Mouse (Mus musculus) stomach, postnatal 0 days (tissue): ENCODE measurements at regions not wholly inside any gene's neighbourhood (a gene's known extent, or its start where the extent isn't known, plus 50 kb on each side); places are given as distances from the start of the nearest gene placed in this dataset.

Source experiments
- ATAC-seq: fragments of 200-750 bp; cut with Nextera tagmentation; 2 replicates; pipeline ENCODE4 v1.8.0; 2017; ENCODE audit not compliant: low FRiP score, low TSS enrichment
- DNase-seq: peaks from one replicate; pipeline ENCODE4 v3.0.0-alpha.2; 2016; ENCODE audit warnings: low spot score
- H3K27ac ChIP-seq: fragments of 300-500 bp; sonication (generic); replicated peaks from 2 replicates; pipeline ENCODE4 v1.5.1; 2014; ENCODE audit warnings: mild to moderate bottlenecking, control low read depth
- H3K27me3 ChIP-seq: fragments of 300-500 bp; sonication (generic); 2 replicates; pipeline ENCODE4 v1.6.1; 2014; ENCODE audit warnings: low read length; ENCODE audit not compliant: control insufficient read depth, insufficient read depth
- H3K36me3 ChIP-seq: fragments of 300-500 bp; sonication (generic); 2 replicates; pipeline ENCODE4 v1.6.1; 2014; ENCODE audit warnings: low read length, mixed read lengths; ENCODE audit not compliant: control insufficient read depth, insufficient read depth
- H3K4me1 ChIP-seq: fragments of 300-500 bp; sonication (generic); replicated peaks from 2 replicates; pipeline ENCODE4 v1.6.1; 2014; ENCODE audit warnings: antibody characterized with exemption; ENCODE audit not compliant: control insufficient read depth, insufficient read depth
- H3K4me2 ChIP-seq: fragments of 300-500 bp; sonication (generic); replicated peaks from 2 replicates; pipeline ENCODE4 v1.6.1; 2014; ENCODE audit warnings: low read depth, mild to moderate bottlenecking, control low read depth, moderate library complexity
- H3K4me3 ChIP-seq: fragments of 300-500 bp; sonication (generic); 2 replicates; pipeline ENCODE4 v1.5.1; 2014; ENCODE audit warnings: low read depth, low read length, control low read depth
- H3K9ac ChIP-seq: fragments of 300-500 bp; sonication (generic); 2 replicates; pipeline ENCODE4 v1.6.1; 2014; ENCODE audit warnings: mild to moderate bottlenecking, low read length, control low read depth, mixed read lengths
- H3K9me3 ChIP-seq: fragments of 300-500 bp; sonication (generic); 2 replicates; pipeline ENCODE4 v1.6.1; 2016; ENCODE audit warnings: low read length; ENCODE audit not compliant: control insufficient read depth
- CTCF ChIP-seq: IDR thresholded peaks from 2 replicates; pipeline ENCODE4 v1.5.1; 2016; ENCODE audit warnings: antibody characterized with exemption, low read depth, mild to moderate bottlenecking, moderate library complexity
- EP300 ChIP-seq: optimal IDR thresholded peaks from 2 replicates; pipeline ENCODE3; 2016; ENCODE audit warnings: antibody characterized with exemption
- WGBS: fragments of 180-500 bp; shearing (Covaris S2); extraction: QIAGEN DNeasy Blood & Tissue Kit; methylation state at CpG from one replicate; pipeline ENCODE4 v1.1.7; 2014; 5-methylcytosine and 5-hydroxymethylcytosine counted together

DNA sequence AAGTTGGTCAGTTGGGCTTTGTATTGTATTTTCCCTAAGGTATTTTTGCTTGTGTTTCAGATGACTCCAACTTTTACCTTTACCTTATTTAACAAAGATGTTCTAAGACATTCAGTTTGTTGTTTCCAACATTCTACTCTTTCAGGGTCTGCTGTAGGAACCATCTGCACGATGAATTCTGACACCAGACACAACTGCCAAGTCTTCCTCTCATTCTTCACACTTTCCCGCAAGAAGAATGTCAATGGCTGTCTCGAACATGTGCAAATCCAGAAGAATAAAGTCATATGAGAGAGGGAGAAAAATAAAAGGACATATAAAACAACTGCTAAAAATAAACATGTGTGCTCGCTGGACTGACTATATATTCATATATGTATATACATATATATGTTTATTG lies 730.6 kb upstream of the B3galt2 start:
- no peak overlapping the region for H3K9ac ChIP-seq
- H3K4me1 ChIP-seq, result no peaks in the 10 kb centered on the region
- ATAC-seq (no peak), DNase-seq (no peak)
- no peak overlapping the region for H3K4me3 ChIP-seq
- H3K9me3 ChIP-seq, result no peaks in the 10 kb centered on the region
- WGBS, result 75% methylated on average over 4 of the region's 4 CpGs
- no peaks in the 10 kb centered on the region for H3K36me3 ChIP-seq
- no peaks in the 10 kb centered on the region for H3K27me3 ChIP-seq
- no peak for TF ChIP-seq CTCF
- no peak for TF ChIP-seq EP300
- no peak overlapping the region for H3K4me2 ChIP-seq
- no peak overlapping the region for H3K27ac ChIP-seq

DNA sequence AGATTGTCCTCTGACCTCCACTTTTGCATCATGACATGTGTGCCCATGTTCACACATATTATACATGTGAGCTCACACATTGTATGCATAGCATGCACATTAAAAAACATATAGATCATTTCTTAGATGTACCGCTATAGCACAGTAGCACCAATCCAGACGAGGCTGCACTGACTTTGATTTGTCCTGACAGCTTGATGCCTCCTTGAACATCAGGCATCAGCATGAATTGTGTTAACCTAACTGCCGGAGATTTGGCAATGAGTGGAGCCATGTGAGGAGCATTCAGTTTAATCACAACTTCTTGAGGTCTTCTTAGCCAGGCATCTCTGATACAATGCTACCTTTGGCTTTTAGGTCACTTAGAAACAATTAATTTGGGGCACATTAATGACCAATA lies 683.8 kb upstream of the B3galt2 start:
- H3K27ac ChIP-seq, result no peak overlapping the region
- no peaks in the 10 kb centered on the region for H3K4me1 ChIP-seq
- ATAC-seq, result no peak
- no peak overlapping the region for H3K4me3 ChIP-seq
- no peaks in the 10 kb centered on the region for H3K36me3 ChIP-seq
- no peaks in the 10 kb centered on the region for H3K27me3 ChIP-seq
- TF ChIP-seq CTCF, result no peak
- no peak for TF ChIP-seq EP300
- no peaks in the 10 kb centered on the region for H3K9me3 ChIP-seq
- H3K9ac ChIP-seq, result no peak overlapping the region
- no peak overlapping the region for H3K4me2 ChIP-seq
- no peak for DNase-seq
- WGBS, result 83% methylated on average over 3 of the region's 3 CpGs

DNA sequence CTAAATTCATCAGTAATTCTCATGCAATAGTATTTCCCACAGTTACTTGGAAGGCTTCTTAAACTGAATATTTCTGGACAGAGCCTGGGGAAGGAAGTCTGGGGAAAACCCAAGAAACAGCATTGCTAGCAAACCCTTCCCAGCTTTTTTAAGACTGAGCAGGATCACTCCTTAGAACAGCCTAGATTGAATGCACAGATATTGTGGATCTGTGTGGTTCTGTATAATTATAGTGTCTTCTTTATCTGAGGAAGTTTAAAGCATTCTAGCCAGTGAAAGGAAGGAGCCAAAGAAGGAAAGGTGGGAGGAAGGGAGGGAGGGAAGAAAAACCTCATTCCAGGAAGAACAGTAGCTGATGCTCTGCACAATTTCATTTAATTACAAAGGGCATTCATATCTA lies 669.0 kb upstream of the B3galt2 start:
- Histone ChIP-seq H3K4me2 (no peak overlapping the region), H3K9me3 (no peaks in the 10 kb centered on the region), H3K36me3 (no peaks in the 10 kb centered on the region), H3K4me3 (no peak overlapping the region), H3K9ac (no peak overlapping the region), H3K27ac (no peak overlapping the region), H3K4me1 (no peaks in the 10 kb centered on the region), H3K27me3 (no peaks in the 10 kb centered on the region)
- ATAC-seq (no peak), DNase-seq (no peak)
- TF ChIP-seq EP300 (no peak), CTCF (no peak)

DNA sequence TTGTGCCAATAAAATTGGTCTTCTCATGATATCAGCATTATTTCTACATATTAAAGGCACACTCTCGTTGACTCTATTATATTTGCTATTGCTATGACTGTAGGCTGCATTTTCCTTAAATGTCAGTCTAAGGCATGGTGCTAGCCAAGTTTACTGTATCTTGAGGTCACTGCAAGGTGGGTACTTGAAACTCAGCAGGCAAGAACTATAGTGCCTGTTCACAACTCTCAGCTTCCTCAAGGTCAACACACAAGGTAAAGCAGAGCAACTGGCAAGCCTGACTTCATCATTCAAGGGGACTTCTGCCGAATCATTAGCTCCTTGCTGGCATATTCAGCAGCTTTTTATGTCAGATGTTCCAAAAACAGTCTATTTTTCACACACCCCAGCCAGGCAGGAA lies 667.1 kb upstream of the B3galt2 start:
- TF ChIP-seq CTCF (no peak), EP300 (no peak)
- WGBS, result 73% methylated on average over 2 of the region's 2 CpGs

DNA sequence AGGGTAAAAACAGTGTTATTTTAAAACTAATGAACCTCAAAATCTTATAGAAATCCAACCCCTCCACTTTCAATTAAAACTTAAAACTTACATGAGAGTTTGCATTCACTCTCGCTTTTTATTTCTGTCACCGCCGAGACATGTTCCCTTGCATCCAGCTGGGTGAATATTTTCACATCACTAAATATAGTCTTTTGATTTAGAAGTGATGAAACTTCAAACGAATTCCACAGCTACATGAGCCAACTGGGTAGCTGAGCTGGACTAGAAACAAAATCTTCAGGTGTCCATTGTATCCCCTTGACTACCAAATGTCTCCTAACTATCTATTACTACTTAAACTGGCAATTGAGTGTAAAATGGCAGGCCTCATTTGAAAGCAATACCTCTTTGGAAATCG lies 657.5 kb upstream of the B3galt2 start:
- H3K9ac ChIP-seq, result no peak overlapping the region
- 80% methylated on average over 5 of the region's 5 CpGs for WGBS
- DNase-seq (no peak), ATAC-seq (no peak)
- H3K9me3 ChIP-seq, result no peaks in the 10 kb centered on the region
- H3K27me3 ChIP-seq, result no peaks in the 10 kb centered on the region
- TF ChIP-seq EP300 (no peak), CTCF (no peak)
- no peaks in the 10 kb centered on the region for H3K36me3 ChIP-seq
- H3K4me1 ChIP-seq, result no peaks in the 10 kb centered on the region
- no peak overlapping the region for H3K27ac ChIP-seq
- no peak overlapping the region for H3K4me2 ChIP-seq
- H3K4me3 ChIP-seq, result no peak overlapping the region

More for the DNA sequence above, 667.1 kb upstream of the B3galt2 start:
- Histone ChIP-seq H3K4me2 (no peak overlapping the region), H3K9ac (no peak overlapping the region), H3K27me3 (no peaks in the 10 kb centered on the region), H3K27ac (no peak overlapping the region), H3K4me1 (no peaks in the 10 kb centered on the region), H3K4me3 (no peak overlapping the region), H3K9me3 (no peaks in the 10 kb centered on the region), H3K36me3 (no peaks in the 10 kb centered on the region)
- DNase-seq, result no peak
- no peak for ATAC-seq

DNA sequence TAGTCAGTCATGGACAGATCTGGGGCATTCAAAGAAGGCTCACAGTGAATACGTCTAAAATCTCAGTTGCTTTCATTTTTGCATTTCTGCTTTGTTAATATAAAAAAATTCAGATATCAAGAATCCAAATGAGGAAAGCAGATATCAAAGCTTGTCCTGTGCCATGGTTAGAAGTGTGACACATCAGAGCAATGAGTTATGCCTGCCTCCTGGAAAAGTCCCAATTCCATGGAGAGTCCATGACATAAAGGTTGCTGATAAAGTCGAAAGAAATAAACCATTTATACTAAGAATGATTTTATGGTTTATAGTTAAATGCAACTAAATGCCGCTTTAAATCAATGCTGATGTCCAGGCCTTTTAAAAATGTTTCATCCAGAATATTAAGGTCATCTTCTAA lies 656.8 kb upstream of the B3galt2 start:
- ATAC-seq, result no peak
- no peaks in the 10 kb centered on the region for H3K36me3 ChIP-seq
- H3K9me3 ChIP-seq, result no peaks in the 10 kb centered on the region
- 75% methylated on average over 3 of the region's 3 CpGs for WGBS
- no peaks in the 10 kb centered on the region for H3K27me3 ChIP-seq
- DNase-seq, result no peak
- H3K4me1 ChIP-seq, result no peaks in the 10 kb centered on the region
- no peak overlapping the region for H3K27ac ChIP-seq
- H3K4me3 ChIP-seq, result no peak overlapping the region
- TF ChIP-seq EP300 (no peak), CTCF (no peak)
- no peak overlapping the region for H3K9ac ChIP-seq
- no peak overlapping the region for H3K4me2 ChIP-seq
